Mouse (Mus musculus): Measurements from ENCODE around the gene Chrdl2.
"Not testable (repeated sequence)": the region's sequence is repeated elsewhere in the genome, so short reads cannot be mapped to it uniquely, and the experiment has no call there.

Chrdl2 gene

DNA sequence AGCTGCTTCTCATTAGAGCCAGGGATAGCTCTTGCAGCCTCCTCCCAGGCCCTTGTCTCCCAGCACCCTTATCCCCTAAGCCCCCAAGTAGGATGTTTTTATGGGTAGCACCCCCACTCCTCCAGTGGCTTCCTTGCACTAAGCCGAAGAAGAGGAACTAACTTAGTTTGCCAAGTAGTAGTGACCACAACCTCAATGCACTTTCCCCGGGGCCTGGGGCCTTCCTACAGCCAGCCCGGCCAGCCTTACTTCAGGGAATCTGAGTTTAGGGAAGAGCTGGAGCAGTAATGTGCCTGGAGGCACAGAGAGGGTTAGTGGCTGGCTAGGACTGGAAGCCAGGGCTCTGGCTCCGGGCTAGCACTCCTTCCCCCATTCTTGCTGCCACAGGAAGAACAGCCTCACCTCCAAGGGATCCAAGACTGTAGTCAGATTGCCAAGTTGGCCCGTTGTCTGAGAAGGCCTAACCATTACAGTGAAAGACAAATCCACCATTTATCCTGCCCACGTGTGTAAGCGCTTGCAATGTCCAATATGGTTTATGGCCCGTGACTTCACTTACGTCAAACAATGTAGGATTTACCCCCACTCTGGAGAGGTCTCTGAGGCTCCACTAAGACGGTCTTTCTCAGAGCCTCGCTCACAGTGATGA, 29.0 kb downstream of the Chrdl2 start:
- no peak for DNase-seq (ENCODE audit: low read depth)

DNA sequence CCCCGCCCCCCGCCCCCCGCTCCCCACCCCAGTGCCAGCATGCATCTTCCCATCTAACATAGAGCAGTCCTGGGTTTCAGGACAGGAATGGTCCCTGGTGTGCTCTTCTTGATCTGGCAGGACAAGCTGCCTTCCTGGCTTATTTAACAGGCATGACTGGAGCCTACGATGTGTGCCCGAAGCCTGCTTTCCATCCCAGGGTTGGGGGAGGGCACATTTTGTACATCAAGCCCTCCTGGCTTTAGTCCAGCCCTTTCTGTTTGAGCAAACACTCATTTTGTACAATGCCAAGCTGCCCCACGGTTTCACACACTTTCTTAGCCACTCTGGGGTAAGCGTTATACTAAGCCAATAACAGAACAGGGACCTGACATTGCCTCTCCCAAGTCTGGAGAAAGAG, 30.1 kb downstream of the Chrdl2 start:
- no peak for DNase-seq (ENCODE audit: low read depth)

GRCm38 (mm10) chr7:100036495-100036894, 30.5 kb downstream of the Chrdl2 start:
- DNase-seq (ENCODE audit: low read depth): no peak

GRCm38 (mm10) chr7:100042120-100042519, 36.1 kb downstream of the Chrdl2 start:
- DNase-seq (ENCODE audit: low read depth): no peak

GRCm38 (mm10) chr7:100043096-100043495, 37.1 kb downstream of the Chrdl2 start:
- DNase-seq (ENCODE audit: low read depth): no peak

GRCm38 (mm10) chr7:100043605-100044031, 37.6 kb downstream of the Chrdl2 start:
- no peak for DNase-seq (ENCODE audit: low read depth)

DNA sequence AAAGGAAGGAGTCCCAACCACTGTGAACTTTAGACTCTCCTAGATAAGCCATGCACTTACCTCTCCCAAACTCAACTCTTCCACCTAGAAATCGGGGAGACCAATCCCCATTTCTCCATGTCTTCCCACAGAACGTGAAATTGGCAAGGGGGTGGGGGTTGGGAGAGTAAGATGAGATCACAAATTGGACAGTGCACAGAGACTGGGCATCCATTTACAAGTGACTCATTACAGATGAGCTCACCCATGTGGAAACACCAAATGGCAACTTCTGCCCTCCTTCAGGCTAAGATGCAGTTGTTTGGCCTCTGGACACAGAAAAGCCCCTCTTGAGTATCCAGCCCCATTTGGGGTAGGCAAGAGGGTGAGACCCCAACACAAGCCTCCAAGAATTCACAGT, 40.5 kb downstream of the Chrdl2 start:
- peak; percentile 65 for DNase-seq (ENCODE audit: low read depth)

- DNase-seq (ENCODE audit: low read depth): no peak
Observed at GRCm38 (mm10) chr7:100051904-100052303, 45.9 kb downstream of the Chrdl2 start.

GRCm38 (mm10) chr7:100052991-100053390, 47.0 kb downstream of the Chrdl2 start:
- DNase-seq (ENCODE audit: low read depth): not testable (repeated sequence)

- no peak for DNase-seq (ENCODE audit: low read depth)
Observed at GRCm38 (mm10) chr7:100073959-100074358, 68.0 kb downstream of the Chrdl2 start.

- no peak for DNase-seq (ENCODE audit: low read depth)
Observed at GRCm38 (mm10) chr7:100076296-100076695, 70.3 kb downstream of the Chrdl2 start.

- DNase-seq (ENCODE audit: low read depth): no peak
Observed at GRCm38 (mm10) chr7:100077071-100077470, 71.1 kb downstream of the Chrdl2 start.

GRCm38 (mm10) chr7:100080087-100080781, 74.3 kb downstream of the Chrdl2 start:
- no peak for DNase-seq (ENCODE audit: low read depth)

DNA sequence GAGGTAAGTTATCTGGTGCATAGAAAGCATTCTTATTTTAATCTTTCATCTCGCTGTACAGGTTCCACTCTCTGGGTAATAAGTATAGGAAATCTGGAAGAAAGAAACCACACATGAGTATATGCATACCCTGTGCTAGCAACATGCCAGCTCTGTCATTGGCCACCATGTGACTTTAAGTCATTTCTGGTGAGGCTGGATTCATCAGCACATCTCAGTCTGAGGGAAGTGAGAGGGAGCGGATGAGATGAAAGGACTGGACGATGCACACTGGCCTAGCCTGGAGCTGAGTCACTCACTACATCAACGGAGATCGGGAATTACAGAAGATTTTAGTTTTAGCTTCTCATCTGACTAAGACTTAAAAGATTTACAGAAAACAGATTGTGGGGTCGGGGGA, 76.9 kb downstream of the Chrdl2 start:
- DNase-seq (ENCODE audit: low read depth): peak; percentile 50

DNA sequence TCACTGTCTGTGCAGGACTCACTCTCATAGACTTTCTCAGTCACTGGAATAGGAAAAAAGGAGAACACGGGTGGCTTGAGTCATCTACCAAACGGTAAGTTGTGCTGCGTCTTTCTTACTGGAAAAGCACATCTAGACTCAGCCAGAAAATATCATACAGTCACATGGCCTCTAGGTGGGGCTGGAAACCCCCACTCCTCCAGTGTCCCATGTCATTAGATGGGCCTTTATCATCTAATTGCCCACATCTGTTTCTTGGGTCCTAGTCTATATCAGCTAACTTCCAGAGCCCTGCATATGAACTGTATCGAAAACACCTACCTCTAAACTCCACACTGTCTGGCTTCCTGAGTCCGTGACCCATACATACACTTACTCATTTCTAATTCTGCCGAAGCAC, 77.8 kb downstream of the Chrdl2 start:
- DNase-seq (ENCODE audit: low read depth): no peak

All from NIH3T3 (cell line).